Mouse (Mus musculus) layer of hippocampus, postnatal 25 days (tissue): ENCODE measurements around the gene 4930469K13Rik. TPM values are rescaled to one million over a fixed set of nuclear protein-coding genes. Genes with fewer than 3 reads are reported as not detected.
A peak's percentile ranks its signal among the peaks of the same experiment; 100 is the strongest.

Experiments used
- DNase-seq, 2 experiments: peaks; one replicate each; pipeline ENCODE4 v3.0.0; 2022; ENCODE audit warnings: mixed read lengths in 2 of 2, low spot score in 1 of 2; ENCODE audit errors: extremely low spot score in 1 of 2
- total RNA-seq, 2 experiments: library from RNA; stranded (reverse); gene quantifications; 2 replicates each; pipeline ENCODE4 v1.2.3; 2021

Gene 4930469K13Rik
- total RNA-seq, 2 experiments from 2014 or later, result not detected

DNA sequence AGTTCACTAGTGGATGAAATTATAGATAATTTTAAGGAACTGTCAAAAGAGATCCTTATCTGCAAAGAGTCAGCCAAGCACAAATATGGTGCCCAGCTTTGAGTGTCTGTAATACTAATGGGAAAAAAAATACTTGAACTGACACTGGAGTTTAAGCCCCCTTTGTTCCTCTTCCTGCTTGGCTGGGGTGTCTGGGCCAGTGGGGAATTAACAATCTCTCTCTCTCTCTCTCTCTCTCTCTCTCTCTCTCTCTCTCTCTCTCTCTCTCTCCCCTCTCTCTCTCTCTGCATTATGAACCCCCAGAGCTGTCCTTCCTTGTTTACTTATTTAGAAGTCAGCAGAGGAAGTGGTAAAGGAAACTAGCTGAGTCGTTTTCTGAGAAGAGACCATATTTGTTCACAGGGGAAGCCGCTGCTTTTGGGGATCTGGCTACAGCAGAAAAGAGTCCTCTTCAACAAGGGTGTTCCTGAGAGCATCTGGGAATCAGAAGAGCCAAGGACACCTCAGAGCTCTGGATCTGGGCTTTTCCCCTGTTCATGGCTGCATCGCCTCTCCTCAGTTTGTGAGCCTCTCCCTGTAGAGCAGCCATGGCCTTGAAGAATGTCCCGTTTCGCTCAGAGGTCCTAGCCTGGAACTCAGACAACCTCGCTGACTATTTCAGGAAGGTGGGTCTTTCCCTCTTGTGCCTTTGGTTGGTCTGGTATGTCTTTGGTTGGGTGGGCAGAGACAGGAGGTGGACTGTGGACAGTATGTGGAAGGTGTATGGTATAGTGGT is 51.4 kb downstream of the 4930469K13Rik start, which contains the start of gene Lcp2:
Gene Lcp2, plus strand, starts transcription at position 154 of the 775 bp plus-strand sequence.
- no peak for DNase-seq

DNA sequence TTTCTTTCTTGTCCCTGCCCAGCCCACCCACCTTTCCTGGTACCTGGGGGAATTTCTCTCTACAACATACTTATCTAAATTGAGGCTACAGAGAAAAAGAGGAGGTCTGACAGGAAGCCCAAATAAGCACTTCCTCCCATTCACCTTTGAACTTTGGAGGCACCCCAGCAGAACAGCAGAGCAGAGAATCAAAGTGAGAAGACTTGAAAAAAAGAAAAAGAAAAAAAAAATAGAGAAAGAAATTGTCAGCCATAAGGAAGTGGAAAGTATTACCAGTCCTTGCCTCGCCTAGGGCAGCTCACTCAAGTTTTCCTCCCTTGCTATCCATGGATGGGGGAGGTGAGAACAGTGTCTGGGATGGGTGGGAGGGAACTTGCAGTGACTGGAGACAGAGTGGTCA is 55.5 kb downstream of the 4930469K13Rik start:
- no peak for DNase-seq

DNA sequence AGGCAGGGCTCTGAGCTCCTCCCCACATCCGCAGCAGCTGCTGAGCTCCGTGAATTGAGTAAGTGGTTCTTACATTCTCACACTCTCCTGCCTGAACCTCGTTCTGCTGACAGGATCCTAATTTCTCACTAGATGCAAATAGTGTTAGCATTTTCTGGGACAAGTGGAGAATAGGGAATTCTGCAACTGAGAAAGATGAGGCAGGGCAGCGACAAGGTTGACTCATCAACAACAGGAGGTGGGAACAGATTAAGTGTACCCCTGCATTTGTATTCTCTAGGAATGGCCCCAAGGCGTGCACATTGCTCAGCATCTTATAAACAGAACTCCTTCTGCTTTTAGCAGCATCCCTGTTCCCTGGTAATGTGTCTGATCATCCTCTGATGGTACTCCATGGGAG is 58.3 kb downstream of the 4930469K13Rik start:
- no peak for DNase-seq

DNA sequence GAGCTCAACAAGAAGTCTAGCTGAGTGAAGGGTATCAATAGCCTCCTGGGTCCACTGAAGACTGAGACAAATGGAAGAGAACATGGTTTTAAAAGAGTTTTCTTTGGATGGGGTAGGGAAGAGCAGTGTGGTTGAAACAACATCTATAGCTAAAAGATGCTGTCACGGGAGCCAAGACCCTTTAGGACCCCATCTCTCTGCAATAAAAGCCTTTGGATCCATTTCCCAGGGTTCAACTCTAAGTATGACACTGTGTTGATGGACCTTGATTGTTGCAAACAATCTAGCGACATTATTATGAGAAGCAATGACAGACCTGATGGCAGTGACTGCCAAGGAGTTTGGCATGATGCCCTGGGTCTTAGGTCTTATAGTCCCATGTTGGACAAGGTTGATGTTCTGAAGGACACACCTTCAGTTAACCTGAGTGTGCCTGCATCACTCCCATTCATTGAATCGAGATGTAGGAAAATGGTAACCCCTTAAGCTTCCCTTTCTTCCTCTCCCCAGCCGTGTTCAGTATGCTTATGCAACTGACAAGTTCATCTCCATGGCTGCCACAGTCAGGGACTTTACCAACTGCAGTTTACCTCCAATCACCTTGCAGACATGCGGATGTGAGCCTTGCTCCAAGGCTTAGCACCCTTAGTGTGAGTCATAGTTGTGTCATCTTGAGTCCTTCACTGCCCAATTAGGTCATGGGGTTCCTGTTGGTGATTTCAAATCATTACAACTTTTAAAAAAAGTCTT is 62.3 kb downstream of the 4930469K13Rik start:
- no peak for DNase-seq

DNA sequence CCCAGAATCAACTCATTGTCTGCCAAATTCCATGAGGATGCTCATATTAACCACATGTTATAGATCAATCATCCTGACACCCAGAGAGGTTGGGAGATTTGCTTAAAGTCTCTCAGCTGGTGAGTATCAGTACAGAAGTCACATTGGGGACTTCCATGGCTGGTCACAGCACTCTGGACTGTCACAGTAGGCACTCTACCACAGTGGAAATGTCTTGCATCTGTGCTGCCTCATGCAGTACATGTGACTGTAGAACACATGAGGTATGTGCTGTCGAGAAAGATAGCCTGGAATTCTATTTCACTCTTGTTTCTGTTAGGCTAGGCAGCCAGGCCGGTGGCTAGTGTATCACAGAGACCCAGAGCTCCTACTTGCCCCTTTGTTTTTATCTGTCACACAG is 63.6 kb downstream of the 4930469K13Rik start:
- no peak for DNase-seq

DNA sequence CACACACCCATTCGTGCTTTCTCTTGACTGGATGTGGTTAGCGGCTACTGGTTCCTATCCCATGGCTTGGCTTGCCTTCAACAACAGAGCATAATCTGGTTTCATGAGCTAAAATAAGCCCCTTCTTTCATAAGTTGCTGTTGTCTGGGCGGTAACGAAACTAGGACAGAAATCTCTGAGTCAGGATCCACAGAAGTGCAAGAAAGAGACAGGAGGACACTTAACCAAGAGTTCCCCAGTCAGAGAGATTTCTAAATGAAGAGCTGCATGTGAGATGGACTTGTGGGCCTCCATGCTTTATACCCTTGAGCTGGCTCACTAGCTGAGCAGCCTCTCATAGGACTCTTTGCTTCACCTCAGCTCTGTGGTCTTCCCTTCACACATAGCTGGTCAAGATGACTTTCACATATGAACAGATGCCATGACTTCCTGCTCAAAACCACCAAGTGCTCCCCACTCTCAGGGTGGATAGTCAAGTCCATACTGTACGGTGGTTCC is 64.3 kb downstream of the 4930469K13Rik start:
- no peak for DNase-seq

DNA sequence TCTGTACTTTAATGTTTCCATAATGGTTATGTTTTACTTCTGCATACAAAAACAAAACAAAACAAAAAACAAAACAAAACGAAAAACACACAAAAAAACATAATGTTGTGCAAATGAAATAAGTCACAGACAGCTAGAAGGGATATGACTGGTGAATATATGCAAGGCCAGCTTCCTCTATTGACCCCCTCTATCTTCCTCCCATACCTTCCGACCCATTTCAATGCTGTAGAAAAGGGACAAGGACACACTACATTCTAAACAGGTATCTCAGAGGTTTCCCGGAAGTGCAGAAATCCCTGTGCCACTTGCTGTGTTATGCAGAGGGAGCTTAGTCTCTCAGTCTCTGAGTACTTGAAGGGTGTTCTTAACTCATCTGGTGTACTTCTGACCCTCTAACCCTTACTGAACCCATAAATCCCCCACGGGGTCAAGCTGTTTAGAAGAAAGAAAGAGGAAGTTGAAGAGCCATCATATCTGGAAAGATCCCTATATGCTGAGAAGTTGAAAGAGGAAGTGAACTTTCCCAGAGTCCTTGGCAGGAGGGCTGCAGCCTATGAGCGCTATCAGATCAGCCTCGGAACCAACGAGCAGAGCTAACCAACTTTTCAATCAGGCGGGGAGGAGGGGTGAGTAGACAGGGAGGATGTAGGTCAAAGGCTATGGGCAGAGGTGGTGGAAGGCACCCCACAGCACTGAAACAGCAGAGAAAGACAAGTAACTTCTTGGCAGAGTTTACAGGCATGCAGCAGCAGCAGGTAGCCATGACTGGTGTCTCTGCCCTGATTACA is 67.1 kb downstream of the 4930469K13Rik start:
- DNase-seq, result no peak

DNA sequence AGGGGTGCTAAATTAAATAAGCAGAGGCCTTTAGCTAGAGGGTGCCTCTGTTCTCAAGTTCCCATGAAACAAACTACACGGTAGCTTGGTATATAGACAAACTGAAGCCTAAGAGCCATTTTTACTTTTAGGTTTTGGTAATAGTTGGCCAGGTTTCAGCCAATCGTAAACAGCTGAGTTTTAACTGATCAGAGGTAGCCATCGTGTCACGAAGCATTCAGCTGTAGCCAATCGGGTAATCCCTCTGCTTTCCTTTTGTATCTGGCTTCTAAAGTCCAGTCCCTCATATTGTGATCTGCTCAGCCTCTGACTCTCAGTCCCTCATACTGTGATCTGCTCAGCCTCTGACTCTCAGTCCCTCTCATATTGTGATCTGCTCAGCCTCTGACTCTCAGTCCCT is 68.7 kb downstream of the 4930469K13Rik start:
- no peak for DNase-seq

DNA sequence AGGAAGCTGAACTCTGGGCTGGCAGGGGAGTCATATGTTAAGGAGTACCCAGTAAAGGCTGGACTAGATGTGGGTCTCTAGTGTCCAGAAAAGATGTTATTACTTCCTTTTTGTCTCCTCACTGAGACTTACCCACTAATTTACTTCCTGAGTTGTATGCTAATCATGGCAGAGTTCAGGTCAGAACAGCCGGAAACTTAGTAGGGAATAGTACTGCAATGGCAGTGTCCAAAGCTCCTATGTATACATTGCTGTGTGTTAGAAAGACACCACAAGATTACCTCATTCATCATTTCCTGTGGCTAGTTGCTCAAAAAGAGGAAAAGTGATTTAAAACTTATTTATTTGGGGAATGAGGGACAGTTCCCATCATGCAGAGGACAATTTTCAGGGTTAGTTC is 73.3 kb downstream of the 4930469K13Rik start:
- DNase-seq, result no peak

DNA sequence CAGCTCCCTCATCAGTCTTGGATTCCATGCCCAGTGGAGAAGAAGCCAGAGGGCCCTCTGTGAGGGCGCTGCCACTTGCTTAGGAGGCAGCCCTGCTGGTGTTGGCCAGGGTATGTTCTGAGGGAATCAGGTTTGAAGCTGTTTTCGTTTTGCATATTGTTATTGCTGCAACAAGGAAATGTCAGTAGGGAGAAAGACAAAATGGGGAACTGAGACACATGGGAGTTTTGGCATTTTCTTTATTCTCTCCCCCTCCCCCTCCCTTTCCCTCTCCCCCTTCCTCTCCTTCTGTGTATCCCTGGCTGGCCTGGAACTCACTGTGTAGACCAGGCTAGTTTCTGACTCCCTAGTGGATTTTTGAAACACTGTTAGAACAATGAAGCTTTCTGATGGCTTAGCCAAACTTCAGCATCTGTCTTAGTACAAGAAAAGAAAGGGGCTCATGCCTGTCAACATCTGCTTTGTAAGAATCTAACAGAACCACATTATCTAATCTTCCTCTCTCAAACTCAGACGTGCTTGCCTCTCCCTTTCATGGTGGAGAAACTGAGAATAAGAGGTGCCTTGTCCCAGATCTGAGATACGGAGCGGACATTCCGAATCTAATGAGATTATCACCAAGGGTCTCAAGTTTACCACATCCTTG is 86.2 kb downstream of the 4930469K13Rik start:
- no peak for DNase-seq

DNA sequence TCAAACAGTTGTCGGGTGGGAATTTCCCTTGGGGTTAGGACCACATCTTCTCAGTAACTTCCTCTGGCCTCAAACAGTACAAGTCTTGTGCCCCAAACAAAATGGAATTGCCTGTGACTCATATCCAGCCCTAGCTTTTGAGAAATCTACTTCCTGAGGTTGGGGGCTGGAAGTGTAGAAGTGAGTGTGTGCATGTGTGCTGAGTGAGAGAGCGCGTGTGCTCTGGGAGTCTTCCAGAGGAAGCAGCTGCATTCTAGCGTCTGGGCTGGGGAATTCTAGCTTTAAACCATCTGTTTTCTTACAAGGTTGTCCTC is 87.5 kb downstream of the 4930469K13Rik start:
- DNase-seq, result no peak

DNA sequence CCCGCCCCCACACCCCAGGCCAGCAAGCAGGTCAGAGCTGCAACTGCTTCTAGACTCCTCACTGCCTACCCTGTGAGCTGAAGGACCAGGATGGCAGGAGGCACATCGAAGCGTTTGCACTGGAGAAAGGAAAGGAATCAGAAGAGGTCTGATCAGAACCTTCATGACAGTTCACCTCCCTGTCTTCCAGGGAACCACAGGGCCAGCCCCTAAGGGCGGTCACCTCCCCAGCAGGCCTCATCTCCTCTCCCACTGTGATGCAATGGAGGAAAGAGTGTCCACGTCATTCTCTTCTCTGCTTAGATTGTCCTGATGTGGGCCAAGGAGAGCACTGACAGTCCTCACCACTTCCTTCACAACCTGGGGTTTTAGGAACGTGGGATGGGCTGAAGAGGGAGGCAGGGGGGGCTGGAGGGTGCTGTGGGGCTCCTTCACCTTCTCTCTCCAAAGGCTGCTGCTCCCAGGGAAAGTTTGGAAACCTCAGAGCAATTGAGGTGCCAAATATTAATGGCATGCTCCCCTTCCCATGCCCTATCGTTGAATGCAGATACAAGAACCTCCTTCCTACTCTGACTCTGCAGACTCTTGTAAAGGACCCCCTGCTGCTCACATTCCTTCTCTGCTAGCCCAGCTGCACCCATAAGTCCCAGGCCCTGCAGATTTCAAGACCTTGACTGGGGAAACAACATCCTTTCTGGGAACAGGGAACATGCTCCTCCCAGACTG is 88.1 kb downstream of the 4930469K13Rik start:
- DNase-seq, result no peak

DNA sequence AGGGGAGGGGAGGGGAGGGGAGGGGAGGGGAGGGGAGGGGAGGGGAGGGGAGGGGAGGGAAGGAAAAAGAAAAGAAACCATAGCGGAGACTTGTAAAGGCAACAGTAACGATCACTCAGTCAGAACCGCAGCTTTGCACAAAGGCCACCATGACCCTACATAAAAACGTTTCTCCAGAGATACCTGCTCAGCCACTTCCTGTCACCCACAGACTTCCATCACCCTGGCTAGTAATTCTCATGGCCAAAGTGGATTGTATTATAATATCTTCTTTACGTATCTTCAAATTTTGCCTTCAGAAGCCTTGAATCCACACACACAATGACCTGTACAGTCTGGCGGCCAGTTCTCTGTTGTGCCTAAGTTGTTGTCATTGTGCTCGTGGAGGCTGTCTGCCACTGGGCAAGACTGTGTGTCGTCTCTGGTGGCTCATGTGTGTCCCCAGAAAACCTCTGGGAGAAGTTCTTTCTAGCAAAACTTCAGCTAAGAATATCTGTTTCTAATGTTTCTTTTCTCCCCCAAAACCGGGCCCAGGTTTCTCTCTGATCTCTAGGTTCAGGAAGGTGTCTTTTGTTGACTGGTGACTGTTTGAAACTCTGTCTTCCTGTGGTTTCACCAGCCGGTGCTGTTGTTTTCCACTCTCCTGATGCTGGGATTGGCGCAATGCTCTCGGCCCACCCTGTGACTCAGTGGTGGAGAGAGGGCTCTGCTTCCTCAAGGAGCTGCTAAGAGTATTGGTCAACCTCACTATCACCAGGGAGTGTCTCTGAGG is 88.9 kb downstream of the 4930469K13Rik start:
- DNase-seq, result no peak

DNA sequence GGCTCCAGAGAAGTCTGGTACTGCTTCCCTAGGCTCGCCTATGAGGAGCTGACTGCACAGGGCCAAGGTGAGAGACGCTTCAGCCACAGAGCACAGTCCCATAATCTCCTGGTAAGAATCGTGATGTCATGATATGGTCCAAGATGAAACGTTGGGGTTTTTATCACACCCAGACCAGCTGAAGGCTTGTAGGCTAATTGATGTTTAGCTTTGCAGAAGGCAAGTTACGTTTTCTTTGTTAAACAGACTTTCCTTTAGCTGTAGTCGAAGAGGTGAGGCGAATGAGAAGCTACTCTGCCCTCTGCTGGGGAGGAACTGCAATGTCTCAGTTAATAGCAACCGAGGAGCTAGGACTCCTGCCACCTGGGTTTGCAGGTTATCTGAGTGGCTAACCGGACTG is 89.7 kb downstream of the 4930469K13Rik start:
- peak; percentile 20 to 60 for DNase-seq

DNA sequence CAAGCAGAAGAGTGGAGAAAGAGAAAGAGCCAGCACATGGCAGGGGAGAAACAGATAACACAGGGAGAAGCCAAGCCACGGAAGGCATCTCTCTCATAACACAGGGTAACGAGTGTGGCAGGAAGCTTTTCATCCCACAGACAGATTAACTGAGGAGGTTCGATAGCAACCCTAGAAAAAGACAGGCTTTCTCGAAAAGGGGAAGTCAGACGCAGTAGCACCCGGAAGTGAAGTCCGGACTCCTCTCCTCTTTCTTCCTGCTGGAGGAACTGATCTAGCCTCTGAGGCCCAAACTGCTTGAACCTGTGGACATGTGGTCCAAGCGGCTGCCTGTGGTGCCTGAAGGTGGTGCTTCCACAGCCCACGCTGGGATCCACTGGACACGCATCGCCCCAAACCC is 90.1 kb downstream of the 4930469K13Rik start:
- no peak for DNase-seq

DNA sequence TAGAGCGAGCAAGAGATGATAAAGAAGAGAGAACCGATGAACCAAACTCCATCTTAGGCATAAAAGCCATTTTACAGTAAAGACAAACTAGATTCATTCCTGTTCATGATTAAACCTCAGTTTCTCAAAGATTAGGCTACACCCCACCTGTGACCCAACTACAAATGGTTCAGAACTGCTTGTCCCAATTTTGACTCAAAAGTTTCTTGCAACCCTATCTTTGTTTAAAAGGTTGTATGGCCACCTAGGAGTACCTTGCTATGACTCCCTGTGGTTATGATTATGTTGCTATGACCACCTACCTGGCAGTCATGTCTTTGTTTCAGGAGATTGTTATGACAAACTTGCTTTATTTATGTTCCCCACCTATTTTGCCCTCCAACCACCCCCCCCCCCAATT is 90.7 kb downstream of the 4930469K13Rik start:
- no peak for DNase-seq

DNA sequence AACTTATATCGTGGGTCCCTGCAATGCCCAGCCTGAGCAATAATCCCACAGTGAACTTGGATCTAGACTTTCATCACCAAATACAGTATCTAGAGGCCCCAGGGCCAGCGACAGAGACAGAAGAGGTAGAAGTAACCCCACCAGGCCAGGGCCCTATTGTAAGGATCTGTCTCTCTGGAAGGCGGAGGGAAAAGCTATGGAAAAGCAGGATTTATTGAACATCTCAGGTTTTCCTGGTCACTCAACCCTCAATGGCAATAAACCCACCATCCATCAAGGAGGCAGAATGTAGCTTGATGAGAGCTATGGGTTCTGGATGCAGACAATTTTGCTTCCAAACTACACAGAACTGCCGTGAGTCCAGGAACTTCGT is 95.8 kb downstream of the 4930469K13Rik start:
- no peak for DNase-seq

DNA sequence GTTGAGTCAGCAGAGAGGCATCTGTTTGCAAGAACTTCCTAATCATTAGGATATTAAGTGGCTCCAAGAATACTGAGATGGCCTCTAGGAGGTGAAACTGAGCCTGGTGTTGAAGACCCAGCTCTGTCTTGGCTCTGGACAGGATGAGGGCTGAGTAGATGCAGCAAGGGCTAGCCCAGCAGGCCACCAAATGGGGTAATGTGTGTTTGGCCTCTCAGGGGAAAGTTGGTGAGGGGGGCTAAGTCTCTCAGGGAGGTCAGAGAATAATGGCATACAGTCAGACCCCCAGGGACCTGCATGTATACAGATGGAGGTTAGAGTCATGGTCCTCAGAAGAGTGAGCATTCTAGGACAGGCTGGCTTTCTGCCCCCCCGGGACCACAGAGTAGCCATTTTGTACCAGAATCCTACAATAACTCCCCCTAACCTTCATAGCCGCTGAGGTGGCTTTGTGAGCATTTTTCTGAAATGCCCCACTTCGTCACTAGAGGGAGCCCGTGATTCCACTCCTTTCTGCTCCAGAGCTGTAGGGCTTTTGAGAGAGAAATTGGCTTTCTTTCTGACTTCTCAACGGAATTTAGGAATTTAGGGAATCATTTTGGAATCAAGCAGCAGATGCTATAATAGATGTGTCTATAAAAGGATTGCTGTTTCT is 96.3 kb downstream of the 4930469K13Rik start:
- DNase-seq, result peak; percentile 54 to 75

DNA sequence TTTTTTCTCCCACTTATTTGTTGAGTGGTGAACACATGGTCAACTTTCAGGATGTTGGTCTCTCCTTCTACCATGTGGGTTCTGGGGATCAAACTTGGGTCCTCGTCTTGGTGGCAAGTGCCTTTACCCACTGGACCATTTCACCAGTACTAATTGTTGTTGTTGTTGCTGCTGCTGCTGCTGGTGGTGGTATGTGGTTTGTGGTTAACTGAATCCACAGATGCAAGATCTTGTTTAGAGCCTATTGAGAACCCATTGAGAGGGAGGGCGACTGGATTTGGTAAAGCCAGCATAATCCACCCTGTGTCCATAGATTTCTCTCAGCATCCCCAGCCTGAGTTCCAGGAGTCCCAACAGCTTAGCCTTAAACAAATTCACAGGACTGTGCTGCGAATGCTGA is 97.9 kb downstream of the 4930469K13Rik start:
- DNase-seq, result no peak
